Mouse (Mus musculus) G1E (cell line): ENCODE measurements at regions not wholly inside any gene's neighbourhood (a gene's known extent, or its start where the extent isn't known, plus 50 kb on each side); places are given as distances from the start of the nearest gene placed in this dataset.

ENCODE experiments used
- CTCF ChIP-seq: IDR thresholded peaks from 2 replicates; pipeline ENCODE4 v1.5.1; 2012; ENCODE audit warnings: low read depth, low read length, inconsistent platforms, mixed read lengths
- GATA1 ChIP-seq: IDR thresholded peaks from 2 replicates; pipeline ENCODE4 v1.6.1; 2012; ENCODE audit warnings: borderline replicate concordance, low read length, inconsistent platforms, mixed read lengths
- POLR2AphosphoS5 ChIP-seq: IDR thresholded peaks from 2 replicates; pipeline ENCODE4 v1.6.1; 2012; ENCODE audit warnings: low read depth, low read length, inconsistent platforms; ENCODE audit not compliant: insufficient replicate concordance
- TAL1 ChIP-seq: conservative IDR thresholded peaks from 2 replicates; pipeline ENCODE4 v1.6.1; 2012; ENCODE audit warnings: low read depth, low read length, inconsistent platforms, mixed read lengths

GRCm38 (mm10) chr3:76008564-76009183 lies 51.9 kb upstream of the Golim4 start:
- TF ChIP-seq CTCF (peak; percentile 8; the same call in 1 of the 2 replicates), TAL1 (no peak), GATA1 (no peak), POLR2AphosphoS5 (no peak)
